Mouse (Mus musculus) common myeloid progenitor, adult 5-6 weeks (primary cell): ENCODE data around the gene Efna2. TPM values are rescaled to one million over a fixed set of nuclear protein-coding genes. Genes with fewer than 3 reads are reported as not detected.
"Not testable (repeated sequence)": the region's sequence is repeated elsewhere in the genome, so short reads cannot be mapped to it uniquely, and the experiment has no call there.

Source experiments
- ATAC-seq: replicated peaks from 2 replicates; pipeline ENCODE4 v1.8.0; 2016; ENCODE audit warnings: low read depth, mild to moderate bottlenecking, moderate TSS enrichment, inconsistent platforms; ENCODE audit not compliant: poor library complexity, severe bottlenecking
- total RNA-seq: library from RNA; stranded (forward); fragments of 200-1000, 187-1606 nt; gene quantifications from 2 replicates; pipeline ENCODE4 v1.2.3, GENCODE M21; 2017

Efna2 gene
- total RNA-seq, 1 experiment from 2014 or later = not detected

- ATAC-seq = no peak
These were observed 1.0 kb downstream of the Efna2 start for GRCm38 (mm10) chr10:80180288-80180687.

GRCm38 (mm10) chr10:80180823-80181222 lies 1.5 kb downstream of the Efna2 start:
- ATAC-seq = no peak

- no peak for ATAC-seq
These were observed 3.3 kb downstream of the Efna2 start for GRCm38 (mm10) chr10:80182547-80182946.

- no peak for ATAC-seq
These were observed 7.4 kb downstream of the Efna2 start for GRCm38 (mm10) chr10:80186649-80187048.

DNA sequence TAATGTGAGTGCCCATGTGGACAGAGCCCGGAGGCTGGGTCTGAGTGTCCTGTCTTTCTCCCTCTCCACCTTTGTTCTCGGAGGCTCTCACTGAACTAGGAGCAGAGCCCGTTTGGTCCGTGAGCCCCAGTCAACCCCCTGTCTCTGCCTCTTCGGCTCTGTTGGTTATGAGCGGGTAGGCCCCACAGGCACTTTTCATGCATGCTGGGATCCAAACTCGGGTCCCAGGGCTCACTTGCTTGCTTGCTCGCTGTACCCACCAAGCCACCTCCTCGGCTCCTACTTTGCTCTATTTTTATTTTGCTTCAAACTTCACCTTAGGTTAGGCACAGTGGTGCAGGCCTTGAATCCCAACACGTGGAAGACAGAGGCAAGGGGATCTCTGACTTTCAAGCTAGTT lies 8.5 kb downstream of the Efna2 start:
- no peak for ATAC-seq

GRCm38 (mm10) chr10:80188453-80189024 lies 9.3 kb downstream of the Efna2 start:
- ATAC-seq = no peak

DNA sequence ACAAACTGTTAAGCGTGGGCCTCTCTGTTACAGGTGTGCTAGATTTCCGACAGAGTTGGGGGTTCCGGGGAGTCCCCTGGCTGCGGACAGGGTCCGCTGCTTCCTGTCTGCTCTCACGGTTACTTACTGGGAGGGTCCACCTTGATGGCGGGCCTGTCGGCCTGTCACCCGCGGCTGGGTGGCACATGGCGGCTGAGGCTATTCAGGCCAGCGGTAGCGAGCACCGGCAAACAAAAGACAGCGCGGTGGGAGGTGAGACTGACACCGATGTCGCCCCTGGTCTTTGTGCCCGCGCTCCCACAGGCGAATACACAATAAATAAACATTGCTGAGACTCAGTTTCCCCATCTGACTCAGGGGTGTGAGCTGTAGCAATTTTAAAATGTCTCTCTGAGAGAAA lies 10.7 kb downstream of the Efna2 start:
- ATAC-seq = no peak

GRCm38 (mm10) chr10:80190491-80191051 lies 11.3 kb downstream of the Efna2 start:
- 0 out of 2 replicates have a peak, but pooled peaks have one; percentile 5 for ATAC-seq

DNA sequence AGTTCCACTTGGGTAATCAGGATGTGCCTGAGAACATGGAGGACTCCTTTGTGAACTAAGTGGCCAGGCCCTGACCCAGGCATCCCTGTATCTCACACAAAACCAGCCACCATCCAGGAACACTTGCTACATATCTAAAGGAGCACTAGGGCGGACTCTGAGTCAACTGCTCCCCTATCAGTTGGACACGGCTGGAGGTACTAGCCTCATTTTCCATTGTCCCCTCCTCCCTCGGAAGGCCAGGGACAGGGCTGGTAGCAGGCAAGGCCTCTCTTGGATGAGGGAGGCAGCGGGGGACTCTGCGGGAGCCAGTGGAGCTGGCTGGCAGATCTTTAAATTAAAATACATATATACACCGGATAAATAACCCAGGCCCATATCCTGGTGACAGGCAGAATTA lies 14.7 kb downstream of the Efna2 start:
- no peak for ATAC-seq

GRCm38 (mm10) chr10:80194441-80194840 lies 15.2 kb downstream of the Efna2 start:
- ATAC-seq = no peak

GRCm38 (mm10) chr10:80196167-80196566 lies 16.9 kb downstream of the Efna2 start:
- no peak for ATAC-seq

DNA sequence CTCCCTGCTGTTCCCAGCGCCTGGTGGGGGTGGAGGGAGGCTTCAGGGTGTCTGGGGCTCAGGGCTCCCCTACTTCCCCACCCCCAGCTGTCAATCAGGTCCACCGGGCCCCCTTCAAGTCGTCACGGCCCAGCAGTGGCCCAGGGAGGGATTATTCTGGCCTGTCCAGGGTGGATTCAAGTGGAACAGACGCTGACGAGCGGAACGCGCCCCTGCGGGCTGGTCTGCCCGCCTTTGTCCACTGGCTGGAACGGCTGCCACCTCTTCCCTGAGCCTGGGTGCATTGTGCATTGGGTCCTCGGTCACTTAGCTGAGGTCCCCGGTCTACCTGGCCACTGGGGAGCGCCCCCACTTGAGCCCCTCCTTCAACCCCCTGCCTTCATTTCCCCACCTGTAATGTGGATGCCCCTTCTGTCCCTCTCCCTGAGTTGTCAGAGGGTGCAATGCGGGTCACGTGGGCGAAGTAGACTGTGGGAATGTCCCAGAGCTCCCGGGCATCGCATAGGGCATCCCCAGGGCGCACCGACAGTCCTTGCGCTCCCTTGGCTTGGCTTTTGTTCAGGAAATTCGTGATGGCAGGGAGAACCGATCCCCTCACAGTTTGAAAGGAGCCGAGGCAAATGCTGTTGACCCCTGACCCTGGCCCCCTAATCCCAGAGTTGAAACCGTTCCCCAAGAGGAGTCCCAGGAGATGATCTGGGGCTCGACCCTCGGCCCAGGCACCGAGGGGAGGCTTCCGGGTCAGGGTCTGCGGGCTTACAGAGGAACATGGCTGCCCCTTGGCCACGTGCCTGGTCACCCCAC lies 17.7 kb downstream of the Efna2 start:
- ATAC-seq = no peak

- ATAC-seq = peak; percentile 100
These were observed 20.2 kb downstream of the Efna2 start for GRCm38 (mm10) chr10:80199440-80200008.

DNA sequence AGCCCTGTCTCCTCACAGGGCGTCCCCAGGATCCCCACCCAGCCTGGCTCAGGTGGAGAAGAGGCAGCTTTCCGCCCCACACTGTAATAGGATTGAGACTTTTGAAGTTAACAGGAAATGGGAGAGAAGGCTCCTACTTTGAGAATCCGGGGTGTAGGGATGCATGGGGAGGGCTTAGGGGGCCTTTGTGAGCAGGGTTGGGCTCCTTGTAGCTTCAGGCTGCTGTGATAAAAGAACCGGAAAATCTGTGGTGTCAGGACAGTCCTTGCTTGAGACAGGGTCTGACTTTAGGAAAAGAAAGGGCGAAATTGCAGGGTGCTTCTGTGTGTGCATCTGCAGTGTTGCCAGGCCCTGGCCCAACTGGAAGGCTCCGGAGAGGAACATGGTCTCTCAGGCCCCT lies 21.2 kb downstream of the Efna2 start:
- no peak for ATAC-seq

DNA sequence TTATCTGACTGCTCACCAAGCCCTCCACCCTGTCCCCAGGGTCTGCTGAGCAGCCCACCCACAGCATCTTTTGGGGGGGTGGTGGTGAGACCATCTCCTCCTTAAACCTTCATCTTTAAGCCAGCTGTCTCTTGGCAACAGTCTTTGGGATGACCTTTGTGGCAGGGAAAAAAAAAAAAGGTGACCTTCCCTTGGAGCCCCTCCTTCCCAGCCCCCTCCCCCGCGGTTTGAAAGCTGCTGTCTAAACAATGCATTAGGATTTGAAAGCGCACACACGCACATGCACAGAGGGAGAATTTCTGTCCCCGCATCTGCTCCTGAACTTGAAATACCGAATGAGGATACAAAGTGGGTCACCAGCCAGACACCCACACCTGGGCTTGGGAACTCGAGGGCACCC lies 24.8 kb downstream of the Efna2 start:
- ATAC-seq = no peak

DNA sequence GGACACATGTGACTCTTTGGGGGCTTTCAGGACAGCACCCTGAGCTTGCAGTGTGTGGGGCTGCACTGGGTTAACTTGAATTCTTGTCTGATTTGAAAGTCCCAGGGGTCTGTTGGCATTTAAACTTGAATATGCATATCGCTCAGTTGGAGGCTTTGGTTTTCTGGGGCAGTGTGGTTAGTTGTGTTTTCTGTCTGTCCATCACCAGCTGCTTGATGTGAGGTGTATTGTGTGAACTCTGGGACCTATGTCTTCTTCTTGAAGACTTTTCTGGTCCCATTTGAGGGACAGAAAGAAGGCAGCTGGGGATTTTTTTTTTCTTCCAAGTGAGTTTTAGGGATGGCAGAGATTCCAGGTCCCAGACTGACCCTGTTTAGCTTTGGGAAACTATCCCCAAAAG lies 27.9 kb downstream of the Efna2 start:
- ATAC-seq = no peak

DNA sequence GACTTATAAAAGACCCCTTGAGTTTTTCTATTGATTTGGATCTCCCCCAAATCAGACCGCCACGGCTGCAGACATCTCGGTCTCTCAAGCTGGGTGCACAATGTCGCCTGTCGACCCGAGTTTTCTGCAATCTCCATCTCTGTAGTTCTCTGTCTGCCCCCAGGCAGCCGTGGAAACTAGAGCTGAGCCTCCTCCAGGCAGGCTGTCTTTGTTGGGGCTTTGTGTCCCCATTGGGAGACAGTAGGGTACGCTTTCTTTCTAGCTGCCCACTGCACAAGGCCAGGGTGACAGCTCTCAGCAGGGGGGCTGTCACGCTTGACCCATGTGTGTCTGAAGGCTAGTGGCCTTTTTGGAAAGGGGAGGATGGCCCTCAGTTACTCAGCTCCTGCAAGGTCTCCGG lies 28.4 kb downstream of the Efna2 start:
- ATAC-seq = no peak

DNA sequence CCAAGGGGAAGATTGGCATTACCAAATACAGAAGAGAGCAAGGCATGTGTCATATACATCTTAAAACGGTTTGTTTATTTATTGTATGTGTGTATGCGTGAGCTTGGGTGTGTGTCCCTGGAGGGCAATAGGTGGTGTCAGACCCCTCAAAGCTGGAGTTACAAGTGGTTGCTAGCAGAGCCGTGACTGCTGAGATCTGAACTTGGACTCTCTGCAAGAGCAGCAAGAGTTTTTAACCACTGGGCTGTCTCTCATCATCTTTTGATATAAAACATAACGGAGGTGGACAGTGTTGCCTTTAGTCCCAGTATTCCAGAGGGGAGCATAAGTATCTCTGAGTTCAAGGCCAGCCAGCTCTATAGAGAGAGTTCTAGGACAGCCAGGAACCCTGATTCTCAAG lies 29.0 kb downstream of the Efna2 start:
- ATAC-seq = no peak

DNA sequence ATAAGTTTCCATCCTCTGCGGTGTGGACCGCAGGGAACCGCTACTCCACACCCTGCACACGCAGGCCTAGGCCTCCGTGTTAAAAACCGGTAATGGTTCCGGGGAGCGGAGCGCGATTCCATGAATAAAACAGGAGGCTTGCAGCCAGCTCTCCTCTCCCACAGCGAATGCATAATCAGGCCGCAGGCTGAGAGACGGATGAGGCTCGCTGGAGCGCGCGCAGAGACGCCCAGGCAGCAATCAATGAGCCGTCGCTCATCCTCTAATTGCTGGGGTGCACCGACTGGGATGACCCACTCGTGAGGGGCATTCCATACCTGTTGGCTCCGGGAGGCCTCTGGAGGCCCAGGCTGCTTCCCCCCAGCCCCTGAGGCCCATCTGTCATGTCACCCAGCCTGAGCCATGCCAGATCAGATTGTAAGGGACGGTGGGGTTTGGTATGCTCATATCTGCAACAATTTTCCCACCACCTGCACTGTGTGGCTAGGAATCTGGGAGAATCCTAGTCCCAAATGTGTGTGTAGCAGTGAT lies 29.6 kb downstream of the Efna2 start:
- ATAC-seq = no peak

DNA sequence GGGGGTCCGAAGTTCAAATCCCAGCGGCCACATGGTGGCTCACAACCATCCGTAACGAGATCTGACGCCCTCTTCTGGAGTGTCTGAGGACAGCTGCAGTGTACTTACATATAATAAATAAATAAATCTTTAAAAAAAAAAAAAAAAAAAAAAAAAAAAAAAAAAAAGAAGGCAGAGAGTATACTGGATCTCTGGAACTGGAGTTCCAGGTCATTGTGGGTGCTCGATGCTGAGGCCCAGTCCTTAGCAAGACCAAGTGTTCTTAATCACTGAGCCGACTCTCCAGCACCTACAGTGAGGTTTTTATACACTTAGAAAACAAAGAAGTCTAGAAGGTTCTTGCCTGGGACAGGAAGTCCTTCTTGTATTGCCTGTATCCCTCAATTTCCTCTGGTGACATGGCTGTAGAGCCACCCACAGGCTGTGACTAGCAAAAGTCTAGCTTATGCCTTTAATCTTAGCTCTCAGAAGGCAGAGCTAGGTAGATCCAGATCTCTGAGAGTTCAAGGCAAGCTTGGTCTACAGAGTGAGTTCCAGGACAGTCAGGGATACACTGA lies 32.3 kb downstream of the Efna2 start:
- ATAC-seq = not testable (repeated sequence)
